Mouse (Mus musculus): ENCODE measurements around the gene Rad51b.

GRCm38 (mm10) chr12:79649796-79650195, 352.7 kb downstream of the Rad51b start:
- TF ChIP-seq POLR2A (IDR thresholded peaks at IDR 0.05; ENCODE audit: borderline replicate concordance, extremely low read depth, low read depth, low read length) = no peak
- TF ChIP-seq CTCF (IDR thresholded peaks at IDR 0.05; ENCODE audit: insufficient read depth, low read length) = no peak
